Mouse (Mus musculus): ENCODE results near the gene Kifc3. TPM values are rescaled to one million over a fixed set of nuclear protein-coding genes. Genes with fewer than 3 reads are reported as not detected.

Kifc3 gene
- polyA plus RNA-seq, 1 experiment from 2014 or later = 19.1 TPM

DNA sequence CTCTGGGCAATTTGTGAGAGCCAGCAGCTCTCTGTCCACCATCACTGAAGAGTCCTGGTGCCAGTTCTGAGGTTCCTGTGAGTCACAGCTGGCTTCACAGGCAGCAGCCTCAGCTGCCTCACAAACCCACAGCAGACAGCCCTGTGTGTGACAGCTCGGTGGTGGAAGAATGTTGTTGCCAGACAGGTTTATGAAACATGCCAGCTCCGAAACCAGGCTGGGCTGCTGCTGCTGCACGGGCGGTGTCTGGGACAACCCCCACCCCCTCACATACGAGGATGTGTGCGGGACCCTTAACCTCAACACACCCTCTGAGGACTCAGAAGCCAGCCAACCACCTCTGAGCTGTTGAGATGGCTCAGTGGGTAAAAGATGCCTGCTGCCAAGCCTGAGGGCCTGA lies 48.0 kb downstream of the Kifc3 start:
- Histone ChIP-seq H3K27ac (no peak overlapping the region), H3K4me3 (no peak overlapping the region), H3K9me3 (no peaks in the 10 kb centered on the region), H3K4me1 (no peaks in the 10 kb centered on the region), H3K4me2 (no peak overlapping the region), H3K27me3 (no peaks in the 10 kb centered on the region), H3K36me3 (no peaks in the 10 kb centered on the region), H3K9ac (no peak overlapping the region)
- ATAC-seq (ENCODE audit: insufficient number of reproducible peaks, low FRiP score, low TSS enrichment, low read depth) = 0 out of 2 replicates have a peak, but pooled peaks have one; percentile 16
- WGBS = 50% methylated on average over 6 of the region's 6 CpGs

DNA sequence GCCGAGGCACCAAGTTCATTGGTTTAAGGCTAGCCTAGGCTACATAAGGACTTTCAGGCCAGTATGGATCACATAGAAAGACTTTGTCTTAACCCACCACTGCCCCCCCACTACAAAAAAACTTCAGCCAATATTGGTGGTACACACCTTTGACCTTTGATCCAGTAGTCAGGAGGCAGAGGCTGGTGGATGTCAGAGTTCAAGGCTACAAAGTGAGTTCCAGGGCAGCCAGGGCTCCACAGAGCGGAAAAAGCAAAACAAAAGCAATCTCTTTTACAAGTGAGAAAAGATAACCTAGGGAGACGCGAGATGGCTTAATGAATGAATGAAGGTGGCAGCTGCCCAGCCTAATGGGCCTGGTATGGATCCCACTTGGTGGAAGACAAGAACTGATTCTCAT lies 48.6 kb downstream of the Kifc3 start:
- Histone ChIP-seq H3K9me3 (no peaks in the 10 kb centered on the region), H3K36me3 (no peaks in the 10 kb centered on the region), H3K4me1 (no peaks in the 10 kb centered on the region), H3K27me3 (no peaks in the 10 kb centered on the region), H3K4me2 (no peak overlapping the region), H3K4me3 (no peak overlapping the region), H3K27ac (no peak overlapping the region), H3K9ac (no peak overlapping the region)
- WGBS = 71% methylated on average over 4 of the region's 4 CpGs
- ATAC-seq (ENCODE audit: insufficient number of reproducible peaks, low FRiP score, low TSS enrichment, low read depth) = no peak

DNA sequence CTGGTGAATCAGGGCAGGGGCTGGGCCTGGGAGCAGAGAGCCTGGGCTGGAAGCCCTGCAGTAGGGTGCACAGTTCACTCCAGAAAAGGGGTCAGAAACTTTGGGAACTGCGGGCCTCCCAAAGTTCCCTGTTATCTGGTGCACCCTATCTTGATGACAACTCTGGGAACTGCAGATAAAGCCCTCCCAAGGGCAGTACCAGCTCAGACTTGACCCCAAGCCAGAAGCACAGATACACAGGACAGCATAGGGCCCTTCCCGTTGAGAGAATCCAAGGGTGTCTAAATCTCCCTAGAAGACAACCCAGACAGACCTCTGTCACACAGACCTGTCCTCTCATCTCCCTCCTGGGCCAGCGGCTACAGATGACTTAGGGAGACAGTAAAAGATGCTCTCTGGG lies 52.0 kb downstream of the Kifc3 start:
- no peak for ATAC-seq (ENCODE audit: insufficient number of reproducible peaks, low FRiP score, low TSS enrichment, low read depth)
- no peak overlapping the region for H3K27ac ChIP-seq
- no peak overlapping the region for H3K4me3 ChIP-seq
- H3K36me3 ChIP-seq = no peaks in the 10 kb centered on the region
- no peaks in the 10 kb centered on the region for H3K4me1 ChIP-seq
- H3K9me3 ChIP-seq = no peaks in the 10 kb centered on the region
- no peak overlapping the region for H3K9ac ChIP-seq
- no peaks in the 10 kb centered on the region for H3K27me3 ChIP-seq
- WGBS = 91% methylated on average over 3 of the region's 3 CpGs
- no peak overlapping the region for H3K4me2 ChIP-seq

DNA sequence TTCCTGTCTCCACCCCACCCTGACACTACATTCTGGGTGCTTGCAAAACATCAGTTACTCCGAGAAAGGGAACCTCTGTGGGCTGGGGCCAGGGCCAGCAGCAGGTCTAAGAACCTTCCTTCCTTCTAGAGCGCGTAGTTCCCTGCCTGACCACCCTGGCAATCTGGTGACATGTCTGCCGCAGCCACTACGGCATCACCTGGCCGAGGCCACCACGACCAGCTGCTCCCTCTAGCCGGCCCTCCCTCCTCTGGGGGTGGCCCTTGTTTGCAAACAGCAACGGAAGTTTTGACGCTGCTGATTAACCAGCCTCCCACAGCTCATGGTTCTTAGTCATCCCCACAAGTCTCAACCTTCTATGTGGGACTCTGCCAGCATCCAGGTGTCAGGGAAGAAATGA lies 53.2 kb downstream of the Kifc3 start:
- Histone ChIP-seq H3K9me3 (no peaks in the 10 kb centered on the region), H3K4me1 (no peaks in the 10 kb centered on the region), H3K27ac (no peak overlapping the region), H3K4me2 (no peak overlapping the region), H3K27me3 (no peaks in the 10 kb centered on the region), H3K9ac (no peak overlapping the region), H3K4me3 (no peak overlapping the region), H3K36me3 (no peaks in the 10 kb centered on the region)
- no peak for ATAC-seq (ENCODE audit: insufficient number of reproducible peaks, low FRiP score, low TSS enrichment, low read depth)
- WGBS = 46% methylated on average over 10 of the region's 10 CpGs

DNA sequence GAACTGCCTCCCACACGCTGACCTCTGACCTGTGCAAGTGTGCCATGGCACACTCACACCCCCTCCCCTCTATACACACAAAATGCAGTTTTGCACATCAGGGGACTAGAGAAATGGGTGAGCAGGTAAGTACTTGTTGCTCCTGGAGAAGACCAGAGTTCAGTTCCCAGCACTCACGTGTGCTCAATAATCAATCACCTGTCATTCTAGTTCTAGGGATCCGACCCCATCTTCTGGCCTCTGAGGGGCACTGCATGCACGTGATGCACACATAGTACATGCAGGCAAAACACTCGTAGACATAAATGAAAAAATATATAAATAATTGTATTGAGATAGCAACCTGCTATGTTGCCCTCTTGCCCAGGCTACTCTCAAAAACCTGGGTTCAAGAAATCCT lies 55.8 kb downstream of the Kifc3 start:
- no peak overlapping the region for H3K27ac ChIP-seq
- no peak overlapping the region for H3K9ac ChIP-seq
- H3K36me3 ChIP-seq = no peaks in the 10 kb centered on the region
- H3K4me3 ChIP-seq = no peak overlapping the region
- 90% methylated on average over 5 of the region's 5 CpGs for WGBS
- H3K4me1 ChIP-seq = peaks cover 22% of the 10 kb centered on the region
- H3K27me3 ChIP-seq = no peaks in the 10 kb centered on the region
- H3K9me3 ChIP-seq = no peaks in the 10 kb centered on the region
- no peak for ATAC-seq (ENCODE audit: insufficient number of reproducible peaks, low FRiP score, low TSS enrichment, low read depth)
- no peak overlapping the region for H3K4me2 ChIP-seq

DNA sequence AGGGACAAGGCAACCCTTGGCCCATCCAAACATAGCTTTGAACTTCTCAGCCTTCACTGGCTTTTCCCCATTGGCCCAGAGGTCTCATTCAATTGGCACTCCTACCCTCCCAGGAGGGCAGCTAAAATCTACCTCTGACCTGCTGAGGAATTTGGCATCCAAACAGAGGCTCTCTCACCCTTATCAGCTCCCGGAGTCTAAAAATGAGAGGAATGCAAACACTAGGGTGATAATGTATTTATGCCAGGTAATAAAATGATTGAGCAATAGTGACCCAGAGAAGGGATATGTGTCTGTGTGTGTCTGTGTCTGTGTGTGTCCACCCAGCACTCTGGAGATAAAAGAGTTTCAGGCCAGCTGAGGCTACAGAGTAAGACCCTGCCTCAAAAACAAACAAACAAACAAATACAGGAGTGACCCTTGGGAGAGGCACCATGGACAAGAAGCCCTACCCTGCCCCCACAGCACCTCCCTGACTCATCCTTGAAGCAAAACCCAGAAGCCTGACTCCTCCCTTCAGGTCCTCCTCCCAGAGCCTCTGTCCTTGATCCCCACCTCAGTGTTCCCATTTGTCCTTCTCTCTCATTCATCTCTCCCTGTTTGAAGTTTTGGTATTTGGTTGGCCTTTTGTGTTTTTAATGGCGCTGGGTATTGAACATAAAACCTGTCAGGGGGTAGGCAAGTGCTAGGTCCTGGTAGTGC lies 56.4 kb downstream of the Kifc3 start:
- peaks cover 29% of the 10 kb centered on the region for H3K4me1 ChIP-seq
- H3K27me3 ChIP-seq = no peaks in the 10 kb centered on the region
- no peak for ATAC-seq (ENCODE audit: insufficient number of reproducible peaks, low FRiP score, low TSS enrichment, low read depth)
- H3K4me3 ChIP-seq = no peak overlapping the region
- no peak overlapping the region for H3K27ac ChIP-seq
- WGBS = 53% methylated on average over 2 of the region's 2 CpGs
- H3K36me3 ChIP-seq = no peaks in the 10 kb centered on the region
- H3K9me3 ChIP-seq = no peaks in the 10 kb centered on the region
- no peak overlapping the region for H3K9ac ChIP-seq
- no peak overlapping the region for H3K4me2 ChIP-seq

DNA sequence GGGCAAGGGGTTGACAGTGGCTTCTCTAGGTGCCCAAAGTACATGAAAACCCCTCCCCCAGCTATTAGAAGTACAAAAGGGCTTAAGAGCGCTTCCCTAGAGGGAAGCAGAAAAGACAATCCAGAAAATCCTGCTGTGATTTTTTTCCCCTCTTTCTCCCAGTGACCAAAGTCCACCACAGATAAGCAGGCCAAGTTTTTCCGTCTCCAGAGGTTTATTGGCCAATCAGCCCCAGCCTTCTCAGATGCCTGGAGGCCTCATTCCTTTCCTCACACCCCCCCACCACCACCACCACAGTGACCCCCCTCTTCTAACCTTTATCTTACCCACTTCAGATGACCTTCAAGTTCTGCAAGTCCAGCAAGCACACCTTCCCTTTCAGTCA lies 58.0 kb downstream of the Kifc3 start:
- H3K4me3 ChIP-seq = no peak overlapping the region
- H3K36me3 ChIP-seq = no peaks in the 10 kb centered on the region
- no peaks in the 10 kb centered on the region for H3K9me3 ChIP-seq
- peaks cover 41% of the 10 kb centered on the region for H3K4me1 ChIP-seq
- no peak overlapping the region for H3K27ac ChIP-seq
- 76% methylated on average over 2 of the region's 2 CpGs for WGBS
- no peaks in the 10 kb centered on the region for H3K27me3 ChIP-seq
- no peak overlapping the region for H3K4me2 ChIP-seq
- H3K9ac ChIP-seq = no peak overlapping the region
- ATAC-seq (ENCODE audit: insufficient number of reproducible peaks, low FRiP score, low TSS enrichment, low read depth) = no peak

DNA sequence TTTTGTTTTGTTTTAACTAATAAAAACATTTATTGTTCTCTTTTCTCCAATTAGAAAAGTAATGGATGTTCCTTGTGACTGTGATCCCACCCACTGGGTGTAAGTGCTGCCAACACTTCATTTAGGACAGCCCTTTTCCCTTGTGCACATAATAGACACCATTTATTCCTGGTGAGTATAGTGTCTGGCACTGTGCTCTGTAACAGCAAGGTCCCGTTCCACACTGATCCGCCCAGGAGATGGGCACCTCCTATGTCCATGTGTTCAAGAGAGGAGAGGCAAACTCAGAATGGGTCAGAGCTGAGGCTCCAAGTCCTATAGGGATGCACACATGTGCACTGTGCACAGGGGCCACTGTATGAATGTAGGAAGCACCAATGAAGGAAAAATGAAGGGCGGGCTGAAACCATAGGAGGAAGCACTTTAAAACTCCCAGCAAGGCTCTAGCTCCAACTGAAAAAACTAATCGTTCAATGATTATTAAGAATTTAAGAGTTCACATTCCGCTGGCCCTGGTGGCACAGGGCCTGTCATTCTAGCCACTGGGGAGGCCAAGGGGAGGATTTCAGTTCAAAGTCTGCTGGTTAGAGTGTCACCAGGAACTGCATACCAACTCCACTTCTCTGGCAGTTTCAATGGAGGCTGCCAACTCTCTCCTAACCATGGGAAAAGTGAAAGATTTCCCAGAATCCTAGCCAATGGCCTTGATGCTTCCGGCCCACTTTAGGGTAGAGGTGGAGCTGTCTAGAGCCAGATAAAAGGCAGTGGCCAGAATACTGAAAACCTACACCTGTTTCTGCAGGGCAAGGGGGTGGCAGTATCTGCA lies 58.6 kb downstream of the Kifc3 start:
- Histone ChIP-seq H3K9ac (no peak overlapping the region), H3K9me3 (no peaks in the 10 kb centered on the region), H3K4me3 (no peak overlapping the region), H3K4me2 (no peak overlapping the region), H3K27ac (no peak overlapping the region), H3K36me3 (no peaks in the 10 kb centered on the region), H3K27me3 (no peaks in the 10 kb centered on the region), H3K4me1 (peaks cover 43% of the 10 kb centered on the region)
- no peak for ATAC-seq (ENCODE audit: insufficient number of reproducible peaks, low FRiP score, low TSS enrichment, low read depth)
- WGBS = 63% methylated on average over 6 of the region's 6 CpGs

DNA sequence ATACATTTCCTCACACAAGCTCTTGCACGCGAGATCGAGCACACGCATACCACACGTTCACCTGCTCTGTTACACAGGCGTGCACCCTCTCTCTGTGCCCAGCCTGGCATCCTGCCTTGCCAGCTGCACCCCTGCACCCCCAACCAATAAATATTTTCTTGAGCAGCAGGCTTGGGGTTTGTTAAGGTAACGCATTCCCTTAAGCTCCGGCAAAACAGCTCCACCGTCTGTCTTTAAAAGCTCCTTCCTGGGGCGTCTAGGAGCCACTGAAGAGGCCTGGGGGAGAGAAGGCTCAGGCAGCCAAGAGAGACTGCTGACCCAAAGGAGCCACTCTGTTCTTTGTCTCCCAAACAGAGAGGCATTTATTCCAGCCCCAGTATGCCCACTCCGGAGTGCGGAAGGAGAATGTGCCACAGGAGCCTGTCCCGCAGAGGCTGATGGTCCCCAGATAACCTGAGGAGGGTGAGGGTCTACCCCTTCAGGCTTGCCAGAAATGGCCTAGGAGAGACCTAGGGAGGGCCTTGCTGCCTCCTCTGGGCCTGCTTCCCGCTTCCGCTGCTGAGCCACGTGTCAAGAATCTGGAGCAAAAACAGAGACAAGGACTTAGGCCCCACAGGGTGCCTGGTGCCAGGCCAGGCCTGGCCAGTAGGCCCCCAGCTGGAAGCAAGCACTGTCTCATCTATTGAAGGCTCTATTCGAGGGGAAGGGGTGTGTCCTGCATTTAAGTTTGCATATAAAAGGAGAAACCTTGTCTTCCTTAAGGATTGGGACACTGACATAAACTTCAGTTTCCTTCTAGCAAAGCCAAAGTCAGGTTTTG lies 59.4 kb downstream of the Kifc3 start:
- Histone ChIP-seq H3K27me3 (no peaks in the 10 kb centered on the region), H3K9ac (no peak overlapping the region), H3K4me3 (peak overlapping the region; percentile 57), H3K36me3 (no peaks in the 10 kb centered on the region), H3K4me1 (peaks cover 50% of the 10 kb centered on the region), H3K27ac (peak overlapping the region; percentile 61), H3K9me3 (no peaks in the 10 kb centered on the region), H3K4me2 (peak overlapping the region; percentile 80)
- 19% methylated on average over 17 of the region's 17 CpGs for WGBS
- ATAC-seq (ENCODE audit: insufficient number of reproducible peaks, low FRiP score, low TSS enrichment, low read depth) = 0 out of 2 replicates have a peak, but pooled peaks have one; percentile 2

DNA sequence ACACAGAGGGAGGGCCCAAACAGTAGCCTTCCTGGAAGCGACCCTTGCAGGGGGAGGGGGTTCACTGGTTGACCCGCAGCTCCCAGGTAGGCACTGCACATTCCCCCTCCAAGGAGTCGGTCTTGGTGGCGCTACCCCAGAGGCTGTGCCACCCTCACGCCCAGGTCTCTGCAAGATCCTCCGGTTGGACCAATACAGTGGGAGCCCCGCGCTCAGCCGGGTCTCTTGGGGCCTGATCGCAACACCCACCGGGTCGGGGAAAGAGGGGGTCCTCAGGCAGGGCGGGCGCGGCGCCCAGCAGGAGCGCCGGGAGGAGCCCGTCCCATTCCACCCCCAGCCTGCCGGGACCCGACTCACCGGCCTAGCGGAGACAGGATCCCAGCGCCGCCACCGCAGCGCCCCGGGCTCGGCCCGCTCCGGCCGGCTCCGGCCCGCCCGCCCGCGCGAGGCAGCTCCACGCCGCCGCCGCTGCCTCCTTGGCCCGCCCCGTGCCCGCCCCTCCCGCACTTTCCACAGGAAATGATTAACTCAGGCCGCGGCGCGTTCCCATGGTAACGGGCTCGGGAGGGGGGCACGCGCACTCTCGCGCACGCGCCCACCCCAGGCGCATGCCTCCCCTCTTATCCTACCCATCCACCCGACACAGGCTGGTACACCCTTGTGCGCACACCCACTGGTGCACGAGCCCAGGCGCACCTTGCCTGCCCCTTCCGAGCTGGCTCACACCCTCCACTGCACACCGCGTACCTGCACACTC lies 60.4 kb downstream of the Kifc3 start:
- ATAC-seq (ENCODE audit: insufficient number of reproducible peaks, low FRiP score, low TSS enrichment, low read depth) = peak; percentile 53; the same call in 1 of the 2 replicates
- no peaks in the 10 kb centered on the region for H3K9me3 ChIP-seq
- H3K4me1 ChIP-seq = peaks cover 58% of the 10 kb centered on the region
- peak overlapping the region; percentile 57 for H3K4me3 ChIP-seq
- H3K27me3 ChIP-seq = peaks cover 6% of the 10 kb centered on the region; the same call in 1 of the 2 replicates
- peak overlapping the region; percentile 80 for H3K4me2 ChIP-seq
- no peaks in the 10 kb centered on the region for H3K36me3 ChIP-seq
- under 1% methylated on average over 50 of the region's 66 CpGs for WGBS
- H3K27ac ChIP-seq = peak overlapping the region; percentile 61
- peak overlapping the region; percentile 65 for H3K9ac ChIP-seq

DNA sequence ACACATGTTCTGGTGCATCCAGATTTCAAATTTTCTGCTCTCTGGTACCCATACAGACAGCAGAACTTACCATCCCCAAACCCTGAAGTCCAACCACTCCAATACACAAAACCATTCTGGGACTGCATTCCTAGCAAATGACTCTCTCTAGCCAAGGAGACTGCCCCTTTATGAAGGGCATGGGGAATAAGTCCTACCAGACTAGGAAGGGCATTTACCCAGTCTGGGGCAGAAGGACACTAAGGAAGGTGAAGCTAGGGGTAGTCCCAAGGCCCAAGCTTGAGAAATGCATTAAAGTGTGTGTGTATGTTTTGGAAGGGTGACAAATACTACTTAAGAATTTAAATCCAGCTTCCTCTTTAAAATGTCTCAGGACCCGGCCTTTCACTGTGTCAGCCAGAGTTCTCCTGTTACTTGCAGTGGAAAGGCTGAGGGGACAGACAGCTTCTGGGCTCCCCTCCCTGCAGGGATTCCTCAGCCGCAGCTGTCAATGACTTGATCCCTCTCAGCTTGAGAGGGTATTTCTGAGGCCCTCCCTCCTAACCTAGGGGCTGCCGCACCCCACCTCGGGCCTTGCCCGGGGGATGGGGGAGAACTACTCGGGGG lies 61.0 kb downstream of the Kifc3 start:
- H3K4me1 ChIP-seq = peaks cover 64% of the 10 kb centered on the region
- under 1% methylated on average over 6 of the region's 6 CpGs for WGBS

More for the DNA sequence above, 61.0 kb downstream of the Kifc3 start:
- no peak for ATAC-seq (ENCODE audit: insufficient number of reproducible peaks, low FRiP score, low TSS enrichment, low read depth)
- Histone ChIP-seq H3K4me3 (peak overlapping the region; percentile 57), H3K27me3 (peaks cover 12% of the 10 kb centered on the region; the same call in 1 of the 2 replicates), H3K4me2 (peak overlapping the region; percentile 80), H3K36me3 (no peaks in the 10 kb centered on the region), H3K9me3 (no peaks in the 10 kb centered on the region), H3K9ac (peak overlapping the region; percentile 65), H3K27ac (peak overlapping the region; percentile 71)

Data from limb, embryonic 15.5 days (tissue).